Mouse (Mus musculus) megakaryocyte-erythroid progenitor cell, adult 5-6 weeks (primary cell): ENCODE data around the gene Gga3. TPM values are rescaled to one million over a fixed set of nuclear protein-coding genes. Genes with fewer than 3 reads are reported as not detected.

Source experiments
- ATAC-seq: replicated peaks from 2 replicates; pipeline ENCODE4 v1.8.0; 2016; ENCODE audit warnings: mild to moderate bottlenecking, inconsistent platforms; ENCODE audit not compliant: severe bottlenecking, poor library complexity, low FRiP score, low TSS enrichment
- total RNA-seq, 2 experiments: library from RNA; stranded (forward) in 1 of 2; stranded (reverse) in 1 of 2; fragments of 200-1000, 215-1000 nt in 1 of 2; fragments of >200 nt in 1 of 2; fragmentation: Nextera tagmentation in 1 of 2; gene quantifications; 2 replicates each; pipeline ENCODE4 v1.2.3; 2014 to 2017

The Gga3 gene
- total RNA-seq, 2 experiments from 2014 or later = 21.6 to 69.9 TPM

GRCm38 (mm10) chr11:115614346-115615107 lies 10.7 kb upstream of the Gga3 start:
- ATAC-seq = no peak

GRCm38 (mm10) chr11:115613138-115613945 lies 9.5 kb upstream of the Gga3 start:
- ATAC-seq = peak; percentile 58

GRCm38 (mm10) chr11:115612410-115613137 lies 8.7 kb upstream of the Gga3 start, which contains the start of gene Mif4gd:
Gene Mif4gd, minus strand, starts transcription at chr11:115612969.
- peak; percentile 87 for ATAC-seq

- ATAC-seq = peak; percentile 36; the same call in 1 of the 2 replicates
These were observed 8.2 kb upstream of the Gga3 start for GRCm38 (mm10) chr11:115612059-115612409.

- ATAC-seq = no peak
These were observed 7.3 kb upstream of the Gga3 start for GRCm38 (mm10) chr11:115611173-115611572.

GRCm38 (mm10) chr11:115609576-115609975 lies 5.7 kb upstream of the Gga3 start:
- no peak for ATAC-seq

- ATAC-seq = no peak
These were observed 4.9 kb upstream of the Gga3 start for GRCm38 (mm10) chr11:115608421-115609399.

GRCm38 (mm10) chr11:115606733-115607132 lies 2.9 kb upstream of the Gga3 start:
- ATAC-seq = no peak

- ATAC-seq = peak; percentile 7; the same call in 1 of the 2 replicates
These were observed 449 bp upstream of the Gga3 start for GRCm38 (mm10) chr11:115604304-115604696.

GRCm38 (mm10) chr11:115603128-115603475 lies 749 bp downstream of the Gga3 start:
- peak; percentile 4; the same call in 1 of the 2 replicates for ATAC-seq

- no peak for ATAC-seq
These were observed 2.7 kb downstream of the Gga3 start for GRCm38 (mm10) chr11:115601174-115601573.

GRCm38 (mm10) chr11:115600743-115601142 lies 3.1 kb downstream of the Gga3 start:
- no peak for ATAC-seq

GRCm38 (mm10) chr11:115599722-115600121 lies 4.1 kb downstream of the Gga3 start:
- no peak for ATAC-seq

GRCm38 (mm10) chr11:115598309-115598708 lies 5.5 kb downstream of the Gga3 start:
- 0 out of 2 replicates have a peak, but pooled peaks have one; percentile 30 for ATAC-seq

GRCm38 (mm10) chr11:115595209-115595608 lies 8.6 kb downstream of the Gga3 start:
- ATAC-seq = no peak

GRCm38 (mm10) chr11:115590526-115591075 lies 13.2 kb downstream of the Gga3 start:
- ATAC-seq = no peak

- no peak for ATAC-seq
These were observed 15.9 kb downstream of the Gga3 start for GRCm38 (mm10) chr11:115587984-115588383.

GRCm38 (mm10) chr11:115586403-115586802 lies 17.4 kb downstream of the Gga3 start:
- no peak for ATAC-seq
